Mouse (Mus musculus) embryonic facial prominence, embryonic 15.5 days (tissue): ENCODE measurements at regions not wholly inside any gene's neighbourhood (a gene's known extent, or its start where the extent isn't known, plus 50 kb on each side); places are given as distances from the start of the nearest gene placed in this dataset.
A peak's percentile ranks its signal among the peaks of the same experiment; 100 is the strongest.

ENCODE experiments used
- ATAC-seq: fragments of 200-750 bp; cut with Nextera tagmentation; 2 replicates; pipeline ENCODE4 v1.8.0; 2017; ENCODE audit warnings: low read depth, moderate TSS enrichment; ENCODE audit not compliant: insufficient number of reproducible peaks, low FRiP score, low TSS enrichment
- H3K27ac ChIP-seq: fragments of 300-500 bp; sonication (generic); replicated peaks from 2 replicates; pipeline ENCODE4 v1.5.1; 2015; ENCODE audit warnings: mild to moderate bottlenecking, inconsistent platforms
- H3K27me3 ChIP-seq: fragments of 300-500 bp; sonication (generic); 2 replicates; pipeline ENCODE4 v1.6.1; 2015; ENCODE audit warnings: inconsistent platforms
- H3K36me3 ChIP-seq: fragments of 300-500 bp; sonication (generic); 2 replicates; pipeline ENCODE4 v1.6.1; 2015; ENCODE audit warnings: mild to moderate bottlenecking, inconsistent platforms
- H3K4me1 ChIP-seq: fragments of 300-500 bp; sonication (generic); 2 replicates; pipeline ENCODE4 v1.6.1; 2015; ENCODE audit warnings: inconsistent platforms
- H3K4me2 ChIP-seq: fragments of 300-500 bp; sonication (generic); replicated peaks from 2 replicates; pipeline ENCODE4 v1.6.1; 2015; ENCODE audit warnings: mild to moderate bottlenecking, inconsistent platforms
- H3K4me3 ChIP-seq: fragments of 300-500 bp; sonication (generic); replicated peaks from 2 replicates; pipeline ENCODE4 v1.5.1; 2015; ENCODE audit warnings: mild to moderate bottlenecking, inconsistent platforms
- H3K9ac ChIP-seq: fragments of 300-500 bp; sonication (generic); 2 replicates; pipeline ENCODE4 v1.6.1; 2015; ENCODE audit warnings: inconsistent platforms
- H3K9me3 ChIP-seq: fragments of 300-500 bp; sonication (generic); replicated peaks from 2 replicates; pipeline ENCODE4 v1.6.1; 2016; ENCODE audit warnings: inconsistent platforms
- WGBS: fragments of 180-500 bp; shearing (Covaris S2); methylation state at CpG from one replicate; pipeline ENCODE4 v1.1.7; 2015; 5-methylcytosine and 5-hydroxymethylcytosine counted together

- Histone ChIP-seq H3K4me1 (peaks cover 20% of the 10 kb centered on the region; the same call in 1 of the 2 replicates), H3K27ac (no peak overlapping the region), H3K27me3 (no peaks in the 10 kb centered on the region), H3K9ac (no peak overlapping the region), H3K4me2 (no peak overlapping the region), H3K9me3 (no peaks in the 10 kb centered on the region), H3K4me3 (no peak overlapping the region), H3K36me3 (no peaks in the 10 kb centered on the region)
- no peak for ATAC-seq
- WGBS = 92% methylated on average over 11 of the region's 11 CpGs
Measured at GRCm38 (mm10) chr9:59193971-59194370, 97.4 kb upstream of the Adpgk start.

GRCm38 (mm10) chr9:59189141-59189540 lies 102.2 kb upstream of the Adpgk start:
- Histone ChIP-seq H3K4me1 (peaks cover 17% of the 10 kb centered on the region), H3K27me3 (0 out of 2 replicates have a peak, but pooled peaks cover 4% of the 10 kb centered on the region), H3K9ac (no peak overlapping the region), H3K4me3 (no peak overlapping the region), H3K9me3 (no peaks in the 10 kb centered on the region), H3K4me2 (no peak overlapping the region), H3K27ac (no peak overlapping the region), H3K36me3 (no peaks in the 10 kb centered on the region)
- WGBS = 69% methylated on average over 9 of the region's 9 CpGs
- ATAC-seq = no peak

GRCm38 (mm10) chr9:59188411-59188810 lies 102.9 kb upstream of the Adpgk start:
- WGBS = 74% methylated on average over 4 of the region's 4 CpGs
- Histone ChIP-seq H3K4me3 (no peak overlapping the region), H3K4me2 (no peak overlapping the region), H3K4me1 (peaks cover 17% of the 10 kb centered on the region), H3K36me3 (no peaks in the 10 kb centered on the region), H3K9me3 (no peaks in the 10 kb centered on the region), H3K9ac (no peak overlapping the region), H3K27ac (no peak overlapping the region), H3K27me3 (0 out of 2 replicates have a peak, but pooled peaks cover 4% of the 10 kb centered on the region)
- no peak for ATAC-seq

- H3K4me1 ChIP-seq = peaks cover 27% of the 10 kb centered on the region
- H3K4me2 ChIP-seq = no peak overlapping the region
- WGBS = 26% methylated on average over 4 of the region's 4 CpGs
- H3K9me3 ChIP-seq = no peaks in the 10 kb centered on the region
- H3K27ac ChIP-seq = no peak overlapping the region
- H3K4me3 ChIP-seq = no peak overlapping the region
- ATAC-seq = no peak
- no peak overlapping the region for H3K9ac ChIP-seq
- H3K36me3 ChIP-seq = no peaks in the 10 kb centered on the region
- 0 out of 2 replicates have a peak, but pooled peaks cover 4% of the 10 kb centered on the region for H3K27me3 ChIP-seq
Measured at GRCm38 (mm10) chr9:59186326-59186725, 105.0 kb upstream of the Adpgk start.

- Histone ChIP-seq H3K36me3 (no peaks in the 10 kb centered on the region), H3K4me1 (peaks cover 23% of the 10 kb centered on the region), H3K9me3 (no peaks in the 10 kb centered on the region), H3K27me3 (0 out of 2 replicates have a peak, but pooled peaks cover 4% of the 10 kb centered on the region), H3K4me3 (no peak overlapping the region), H3K4me2 (no peak overlapping the region), H3K9ac (no peak overlapping the region), H3K27ac (no peak overlapping the region)
- WGBS = 57% methylated on average over 3 of the region's 3 CpGs
- ATAC-seq = no peak
Measured at GRCm38 (mm10) chr9:59184089-59184488, 107.3 kb upstream of the Adpgk start.

GRCm38 (mm10) chr9:59182906-59183305 lies 108.5 kb upstream of the Adpgk start:
- ATAC-seq = no peak
- Histone ChIP-seq H3K4me3 (no peak overlapping the region), H3K27me3 (0 out of 2 replicates have a peak, but pooled peaks cover 4% of the 10 kb centered on the region), H3K4me2 (no peak overlapping the region), H3K9ac (0 out of 2 replicates have a peak overlapping the region, but pooled peaks have one; percentile 1), H3K36me3 (no peaks in the 10 kb centered on the region), H3K9me3 (no peaks in the 10 kb centered on the region), H3K4me1 (peaks cover 19% of the 10 kb centered on the region), H3K27ac (no peak overlapping the region)
- WGBS = 51% methylated on average over 6 of the region's 6 CpGs

GRCm38 (mm10) chr9:59182490-59182889 lies 108.9 kb upstream of the Adpgk start:
- Histone ChIP-seq H3K4me3 (no peak overlapping the region), H3K9ac (0 out of 2 replicates have a peak overlapping the region, but pooled peaks have one; percentile 1), H3K9me3 (no peaks in the 10 kb centered on the region), H3K27ac (no peak overlapping the region), H3K4me1 (peaks cover 17% of the 10 kb centered on the region), H3K27me3 (0 out of 2 replicates have a peak, but pooled peaks cover 4% of the 10 kb centered on the region), H3K4me2 (no peak overlapping the region), H3K36me3 (no peaks in the 10 kb centered on the region)
- ATAC-seq = no peak
- WGBS = 30% methylated on average over 8 of the region's 8 CpGs

- Histone ChIP-seq H3K27me3 (no peaks in the 10 kb centered on the region), H3K4me2 (no peak overlapping the region), H3K36me3 (no peaks in the 10 kb centered on the region), H3K4me1 (no peaks in the 10 kb centered on the region), H3K4me3 (no peak overlapping the region), H3K9ac (no peak overlapping the region), H3K27ac (no peak overlapping the region), H3K9me3 (0 out of 2 replicates have a peak, but pooled peaks cover 4% of the 10 kb centered on the region)
- no peak for ATAC-seq
- WGBS = 72% methylated on average over 2 of the region's 2 CpGs
Measured at GRCm38 (mm10) chr9:59171576-59171975, 119.8 kb upstream of the Adpgk start.

GRCm38 (mm10) chr9:59163390-59163976 lies 127.2 kb upstream of the Neo1 start:
- WGBS = 56% methylated on average over 6 of the region's 6 CpGs
- Histone ChIP-seq H3K9ac (no peak overlapping the region), H3K4me1 (no peaks in the 10 kb centered on the region), H3K9me3 (no peaks in the 10 kb centered on the region), H3K27ac (no peak overlapping the region), H3K36me3 (no peaks in the 10 kb centered on the region), H3K4me2 (no peak overlapping the region), H3K4me3 (no peak overlapping the region), H3K27me3 (no peaks in the 10 kb centered on the region)
- ATAC-seq = no peak

GRCm38 (mm10) chr9:59162954-59163353 lies 126.7 kb upstream of the Neo1 start:
- Histone ChIP-seq H3K27me3 (no peaks in the 10 kb centered on the region), H3K4me1 (no peaks in the 10 kb centered on the region), H3K9ac (no peak overlapping the region), H3K4me3 (no peak overlapping the region), H3K9me3 (no peaks in the 10 kb centered on the region), H3K27ac (no peak overlapping the region), H3K36me3 (no peaks in the 10 kb centered on the region), H3K4me2 (no peak overlapping the region)
- no peak for ATAC-seq
- 31% methylated on average over 4 of the region's 4 CpGs for WGBS

GRCm38 (mm10) chr9:59157663-59158062 lies 121.4 kb upstream of the Neo1 start:
- Histone ChIP-seq H3K27me3 (no peaks in the 10 kb centered on the region), H3K27ac (no peak overlapping the region), H3K9me3 (no peaks in the 10 kb centered on the region), H3K9ac (no peak overlapping the region), H3K36me3 (no peaks in the 10 kb centered on the region), H3K4me1 (no peaks in the 10 kb centered on the region), H3K4me2 (no peak overlapping the region), H3K4me3 (no peak overlapping the region)
- 64% methylated on average over 5 of the region's 5 CpGs for WGBS
- no peak for ATAC-seq

- no peak overlapping the region for H3K9ac ChIP-seq
- 48% methylated on average over 3 of the region's 3 CpGs for WGBS
Measured at GRCm38 (mm10) chr9:59153945-59154344, 117.7 kb upstream of the Neo1 start.

More at GRCm38 (mm10) chr9:59153945-59154344, 117.7 kb upstream of the Neo1 start:
- Histone ChIP-seq H3K9me3 (no peaks in the 10 kb centered on the region), H3K36me3 (no peaks in the 10 kb centered on the region), H3K4me1 (no peaks in the 10 kb centered on the region), H3K27me3 (no peaks in the 10 kb centered on the region), H3K4me2 (no peak overlapping the region), H3K4me3 (no peak overlapping the region), H3K27ac (no peak overlapping the region)
- no peak for ATAC-seq
